Mouse (Mus musculus) ES-E14 (cell line): Measurements from ENCODE around the gene Gm20521.
A peak's percentile ranks its signal among the peaks of the same experiment; 100 is the strongest.

ENCODE experiments used
- MAFK ChIP-seq: IDR thresholded peaks from 2 replicates; pipeline ENCODE4 v1.6.1; 2014; ENCODE audit warnings: mild to moderate bottlenecking, low read depth, low read length, inconsistent platforms; ENCODE audit not compliant: insufficient read depth
- ZC3H11A ChIP-seq: IDR thresholded peaks from 2 replicates; pipeline ENCODE4 v1.6.1; 2012; ENCODE audit warnings: low read depth, mild to moderate bottlenecking, inconsistent platforms, low read length, borderline replicate concordance

DNA sequence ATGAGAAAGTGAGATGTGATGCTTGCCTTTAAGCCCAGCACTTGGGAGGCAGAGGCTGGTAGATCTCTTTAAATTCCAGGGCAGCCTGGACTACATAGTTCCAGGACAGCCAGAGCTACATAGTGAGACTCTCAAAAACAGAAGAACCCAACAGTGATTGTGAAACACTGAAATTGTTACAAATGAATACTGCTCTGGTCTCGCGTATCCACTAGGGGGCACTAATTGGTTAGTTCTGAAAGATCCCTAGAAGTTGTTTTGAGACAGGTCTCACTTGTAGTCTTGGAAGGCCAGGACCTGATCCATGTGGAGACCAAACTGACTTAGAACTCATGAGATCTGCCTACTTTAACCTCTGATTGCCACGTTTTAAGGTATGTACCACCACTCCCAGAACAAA, 17.1 kb downstream of the Gm20521 start:
- TF ChIP-seq MAFK: no peak
- TF ChIP-seq ZC3H11A: peak; percentile 48; the same call in 1 of the 2 replicates
